Mouse (Mus musculus) neural tube, embryonic 11.5 days (tissue): ENCODE data around the gene Rab3a. TPM values are rescaled to one million over a fixed set of nuclear protein-coding genes. Genes with fewer than 3 reads are reported as not detected.
A peak's percentile ranks its signal among the peaks of the same experiment; 100 is the strongest.

Experiments used
- ATAC-seq: fragments of 200-750 bp; cut with Nextera tagmentation; 2 replicates; pipeline ENCODE4 v1.8.0; 2017; ENCODE audit warnings: moderate number of reproducible peaks, mild to moderate bottlenecking, moderate TSS enrichment, moderate library complexity; ENCODE audit not compliant: insufficient read depth, low FRiP score, low TSS enrichment
- DNase-seq: peaks from one replicate; pipeline ENCODE4 v3.0.0-alpha.2; 2015; ENCODE audit warnings: low spot score
- H3K27ac ChIP-seq: fragments of 300-500 bp; sonication (generic); 2 replicates; pipeline ENCODE4 v1.5.1; 2014; ENCODE audit warnings: low read depth, mild to moderate bottlenecking, low read length
- H3K27me3 ChIP-seq: fragments of 300-500 bp; sonication (generic); 2 replicates; pipeline ENCODE4 v1.6.1; 2014; ENCODE audit warnings: mild to moderate bottlenecking, low read length, mixed read lengths; ENCODE audit not compliant: control insufficient read depth, insufficient read depth
- H3K36me3 ChIP-seq: fragments of 300-500 bp; sonication (generic); 2 replicates; pipeline ENCODE4 v1.6.1; 2014; ENCODE audit warnings: mild to moderate bottlenecking, low read length, moderate library complexity, mixed read lengths; ENCODE audit not compliant: control insufficient read depth, insufficient read depth
- H3K4me1 ChIP-seq: fragments of 300-500 bp; sonication (generic); 2 replicates; pipeline ENCODE4 v1.6.1; 2014; ENCODE audit warnings: low read length, mixed read lengths; ENCODE audit not compliant: control insufficient read depth, insufficient read depth
- H3K4me2 ChIP-seq: fragments of 300-500 bp; sonication (generic); 2 replicates; pipeline ENCODE4 v1.6.1; 2014; ENCODE audit warnings: low read depth, mild to moderate bottlenecking, moderate library complexity
- H3K4me3 ChIP-seq: fragments of 300-500 bp; sonication (generic); 2 replicates; pipeline ENCODE4 v1.5.1; 2014; ENCODE audit warnings: low read depth, low read length
- H3K9ac ChIP-seq: fragments of 300-500 bp; sonication (generic); 2 replicates; pipeline ENCODE4 v1.6.1; 2014; ENCODE audit warnings: mild to moderate bottlenecking, low read length
- H3K9me3 ChIP-seq: fragments of 300-500 bp; sonication (generic); 2 replicates; pipeline ENCODE4 v1.6.1; 2016; ENCODE audit warnings: low read length; ENCODE audit not compliant: control insufficient read depth
- WGBS: fragments of 180-500 bp; shearing (Covaris S2); extraction: QIAGEN DNeasy Blood & Tissue Kit; methylation state at CpG from one replicate; pipeline ENCODE4 v1.1.7; 2014; 5-methylcytosine and 5-hydroxymethylcytosine counted together
- polyA plus RNA-seq: library from polyadenylated mRNA; unstranded; fragments of >200 nt; fragmentation: Nextera tagmentation; extraction: Ambion mirVana; gene quantifications from 2 replicates; pipeline ENCODE4 v1.2.1, GENCODE M21; 2014

Gene Rab3a
- polyA plus RNA-seq, 1 experiment from 2014 or later = 111 TPM

GRCm38 (mm10) chr8:70766571-70767440 lies 12.3 kb downstream of the Rab3a start:
- Histone ChIP-seq H3K27ac (no peak overlapping the region), H3K4me2 (peak overlapping the region; percentile 63), H3K36me3 (peaks cover 13% of the 10 kb centered on the region), H3K4me3 (peak overlapping the region; percentile 31), H3K27me3 (no peaks in the 10 kb centered on the region), H3K4me1 (peaks cover 16% of the 10 kb centered on the region), H3K9ac (peak overlapping the region; percentile 50), H3K9me3 (no peaks in the 10 kb centered on the region)
- 9% methylated on average over 21 of the region's 21 CpGs for WGBS
- no peak for DNase-seq
- ATAC-seq = 0 out of 2 replicates have a peak, but pooled peaks have one; percentile 6

- Histone ChIP-seq H3K4me1 (peaks cover 16% of the 10 kb centered on the region), H3K27ac (no peak overlapping the region), H3K9ac (no peak overlapping the region), H3K4me3 (no peak overlapping the region), H3K4me2 (no peak overlapping the region), H3K9me3 (no peaks in the 10 kb centered on the region), H3K36me3 (peaks cover 15% of the 10 kb centered on the region), H3K27me3 (no peaks in the 10 kb centered on the region)
- DNase-seq (no peak), ATAC-seq (no peak)
- WGBS = 84% methylated on average over 6 of the region's 6 CpGs
Measured at GRCm38 (mm10) chr8:70767503-70767902, 13.0 kb downstream of the Rab3a start.

- no peak for ATAC-seq
- peaks cover 16% of the 10 kb centered on the region for H3K4me1 ChIP-seq
- 95% methylated on average over 31 of the region's 32 CpGs for WGBS
Measured at GRCm38 (mm10) chr8:70768231-70768776, 13.8 kb downstream of the Rab3a start.

GRCm38 (mm10) chr8:70768956-70769355 lies 14.5 kb downstream of the Rab3a start:
- peaks cover 17% of the 10 kb centered on the region for H3K36me3 ChIP-seq
- ATAC-seq (no peak), DNase-seq (no peak)
- WGBS = 91% methylated on average over 16 of the region's 16 CpGs
- H3K9ac ChIP-seq = no peak overlapping the region
- peaks cover 16% of the 10 kb centered on the region for H3K4me1 ChIP-seq
- H3K27ac ChIP-seq = no peak overlapping the region
- no peaks in the 10 kb centered on the region for H3K27me3 ChIP-seq
- H3K4me3 ChIP-seq = no peak overlapping the region
- no peak overlapping the region for H3K4me2 ChIP-seq
- H3K9me3 ChIP-seq = no peaks in the 10 kb centered on the region

More at GRCm38 (mm10) chr8:70768231-70768776, 13.8 kb downstream of the Rab3a start:
- DNase-seq = no peak
- Histone ChIP-seq H3K9me3 (no peaks in the 10 kb centered on the region), H3K27ac (no peak overlapping the region), H3K4me3 (no peak overlapping the region), H3K27me3 (no peaks in the 10 kb centered on the region), H3K36me3 (peaks cover 15% of the 10 kb centered on the region), H3K4me2 (no peak overlapping the region), H3K9ac (no peak overlapping the region)

- Histone ChIP-seq H3K9ac (no peak overlapping the region), H3K9me3 (no peaks in the 10 kb centered on the region), H3K4me3 (no peak overlapping the region), H3K4me2 (no peak overlapping the region), H3K27ac (no peak overlapping the region), H3K27me3 (no peaks in the 10 kb centered on the region), H3K36me3 (peaks cover 17% of the 10 kb centered on the region), H3K4me1 (peaks cover 16% of the 10 kb centered on the region)
- ATAC-seq = peak; percentile 54; the same call in 1 of the 2 replicates
- DNase-seq = peak; percentile 95
- 8% methylated on average over 26 of the region's 26 CpGs for WGBS
Measured at GRCm38 (mm10) chr8:70769359-70769758, 14.9 kb downstream of the Rab3a start.

GRCm38 (mm10) chr8:70769858-70770257 lies 15.4 kb downstream of the Rab3a start:
- ATAC-seq (no peak), DNase-seq (no peak)
- H3K36me3 ChIP-seq = peaks cover 17% of the 10 kb centered on the region
- no peak overlapping the region for H3K4me2 ChIP-seq
- H3K9me3 ChIP-seq = no peaks in the 10 kb centered on the region
- WGBS = 77% methylated on average over 12 of the region's 12 CpGs
- no peaks in the 10 kb centered on the region for H3K27me3 ChIP-seq
- H3K9ac ChIP-seq = no peak overlapping the region
- no peak overlapping the region for H3K4me3 ChIP-seq
- peaks cover 16% of the 10 kb centered on the region for H3K4me1 ChIP-seq
- no peak overlapping the region for H3K27ac ChIP-seq

GRCm38 (mm10) chr8:70770748-70771147 lies 16.3 kb downstream of the Rab3a start:
- H3K4me1 ChIP-seq = peaks cover 17% of the 10 kb centered on the region
- no peaks in the 10 kb centered on the region for H3K9me3 ChIP-seq
- H3K4me3 ChIP-seq = no peak overlapping the region
- ATAC-seq (no peak), DNase-seq (no peak)
- 93% methylated on average over 13 of the region's 13 CpGs for WGBS
- H3K9ac ChIP-seq = no peak overlapping the region
- no peaks in the 10 kb centered on the region for H3K27me3 ChIP-seq
- peaks cover 17% of the 10 kb centered on the region for H3K36me3 ChIP-seq
- H3K27ac ChIP-seq = no peak overlapping the region
- H3K4me2 ChIP-seq = no peak overlapping the region

- no peak for ATAC-seq
- no peak overlapping the region for H3K27ac ChIP-seq
- WGBS = 94% methylated on average over 7 of the region's 7 CpGs
- peaks cover 17% of the 10 kb centered on the region for H3K36me3 ChIP-seq
- no peaks in the 10 kb centered on the region for H3K9me3 ChIP-seq
- no peaks in the 10 kb centered on the region for H3K27me3 ChIP-seq
- no peak overlapping the region for H3K4me3 ChIP-seq
- H3K9ac ChIP-seq = no peak overlapping the region
- peaks cover 13% of the 10 kb centered on the region for H3K4me1 ChIP-seq
- no peak overlapping the region for H3K4me2 ChIP-seq
- DNase-seq = no peak
Measured at GRCm38 (mm10) chr8:70771217-70771616, 16.7 kb downstream of the Rab3a start.

- H3K4me3 ChIP-seq = no peak overlapping the region
- 0 out of 2 replicates have a peak, but pooled peaks cover 5% of the 10 kb centered on the region for H3K4me1 ChIP-seq
- peaks cover 17% of the 10 kb centered on the region for H3K36me3 ChIP-seq
- H3K4me2 ChIP-seq = no peak overlapping the region
- ATAC-seq (no peak), DNase-seq (no peak)
- no peak overlapping the region for H3K9ac ChIP-seq
- 95% methylated on average over 13 of the region's 13 CpGs for WGBS
- H3K9me3 ChIP-seq = no peaks in the 10 kb centered on the region
- H3K27me3 ChIP-seq = no peaks in the 10 kb centered on the region
- no peak overlapping the region for H3K27ac ChIP-seq
Measured at GRCm38 (mm10) chr8:70772075-70772474, 17.6 kb downstream of the Rab3a start.
